Mouse (Mus musculus) bone marrow, adult 2 months (tissue): ENCODE data around the gene Gm2663.

Experiments used
- CTCF ChIP-seq: fragments of 200-500 bp; IDR thresholded peaks from 2 replicates; pipeline ENCODE4 v1.5.1; 2011; ENCODE audit warnings: low read length, control low read depth; ENCODE audit not compliant: control insufficient read depth, insufficient read depth
- POLR2A ChIP-seq: fragments of 200-500 bp; IDR thresholded peaks from 2 replicates; pipeline ENCODE4 v1.6.1; 2011; ENCODE audit warnings: low read depth, mild to moderate bottlenecking, control low read depth, low read length, borderline replicate concordance; ENCODE audit not compliant: control insufficient read depth

DNA sequence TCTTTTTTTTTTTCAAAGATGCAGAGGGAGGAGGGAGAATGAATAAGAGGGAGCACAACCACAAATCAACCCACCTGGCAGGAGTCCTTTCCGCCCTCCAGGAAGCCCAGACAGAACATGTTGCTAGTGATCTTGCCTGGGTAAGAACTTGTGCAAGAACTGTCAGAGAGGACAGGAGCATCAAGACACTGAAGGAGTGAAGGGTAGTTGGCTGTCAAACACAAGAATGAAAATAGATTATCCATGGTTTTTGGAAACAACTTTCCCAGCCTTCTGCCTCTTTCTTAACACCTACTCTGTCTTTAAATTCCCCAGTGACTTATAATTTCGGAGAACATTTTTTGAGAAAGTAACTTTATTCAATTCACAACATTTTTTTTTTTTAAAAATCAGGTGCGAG, 33.0 kb upstream of the Gm2663 start:
- TF ChIP-seq CTCF (no peak), POLR2A (no peak)
